In genomic region chr4:85120271-85120670, GRCm38 (mm10) we compare ENCODE assay signal across 35 mouse cellular contexts.
"Had no signal": no experiment of that assay in that cellular context is flagged by ENCODE, and none has a peak within 500 bp of the region (broad histone marks: within the 10 kb centered on the region; RNA-seq: fewer than 3 reads in every experiment).

No protein-coding gene starts in this region.

- H3K4me1 ChIP-seq: heart, embryonic 10.5 days; heart, embryonic 12.5 days; heart, embryonic 13.5 days; heart, embryonic 15.5 days; hindbrain, embryonic 10.5 days; hindbrain, embryonic 12.5 days; hindbrain, embryonic 15.5 days; intestine, embryonic 15.5 days; kidney, embryonic 15.5 days had no signal

- H3K9me3 ChIP-seq: heart, embryonic 10.5 days; heart, embryonic 12.5 days; heart, embryonic 13.5 days; heart, embryonic 15.5 days; hindbrain, embryonic 10.5 days; hindbrain, embryonic 12.5 days; hindbrain, embryonic 13.5 days; hindbrain, embryonic 15.5 days; intestine, embryonic 15.5 days; kidney, embryonic 15.5 days had no signal

- H3K27ac ChIP-seq: heart, adult 2 months; heart, embryonic 10.5 days; heart, embryonic 13.5 days; heart, embryonic 15.5 days; hindbrain, embryonic 10.5 days; hindbrain, embryonic 12.5 days; hindbrain, embryonic 13.5 days; hindbrain, embryonic 14.5 days; hindbrain, embryonic 15.5 days; hindbrain, postnatal 0 days; intestine, embryonic 15.5 days; kidney, embryonic 15.5 days; kidney, postnatal 0 days; layer of hippocampus, adult 2 months had no signal

- DNase-seq: heart, adult 2 months; heart, postnatal 10 days; heart, postnatal 14 days; heart, postnatal 36 days; heart, postnatal 4 days; kidney, adult 11 months; kidney, adult 18-20 months; kidney, adult 2 months; kidney, adult 8-10 months; kidney, adult 9 months; kidney, postnatal 10 days; kidney, postnatal 14 days; kidney, postnatal 25 days; kidney, postnatal 36 days; kidney, postnatal 4 days; layer of hippocampus, adult 9-11 months had no signal

- H3K9ac ChIP-seq: heart, embryonic 12.5 days; heart, embryonic 13.5 days; heart, embryonic 15.5 days; hindbrain, embryonic 12.5 days; hindbrain, embryonic 13.5 days; hindbrain, embryonic 14.5 days; hindbrain, embryonic 15.5 days; intestine, embryonic 15.5 days; kidney, embryonic 15.5 days had no signal

- ATAC-seq: hindbrain, embryonic 16.5 days; hindbrain, postnatal 0 days; inflammation-experienced regulatory T-cells, adult 6 months; intestine, embryonic 15.5 days; intestine, embryonic 16.5 days; intestine, postnatal 0 days had no signal

- H3K4me2 ChIP-seq: heart, embryonic 11.5 days; heart, embryonic 12.5 days; heart, embryonic 13.5 days; heart, embryonic 15.5 days; hindbrain, embryonic 12.5 days; hindbrain, embryonic 13.5 days; hindbrain, embryonic 14.5 days; hindbrain, embryonic 15.5 days; intestine, embryonic 15.5 days; kidney, embryonic 15.5 days had no signal

- H3K36me3 ChIP-seq: heart, embryonic 10.5 days; heart, embryonic 12.5 days; heart, embryonic 15.5 days; hindbrain, embryonic 10.5 days; hindbrain, embryonic 12.5 days; hindbrain, embryonic 13.5 days; hindbrain, embryonic 15.5 days; intestine, embryonic 15.5 days; kidney, embryonic 15.5 days had no signal

- H3K27me3 ChIP-seq: heart, embryonic 12.5 days; heart, embryonic 13.5 days; heart, embryonic 15.5 days; hindbrain, embryonic 12.5 days; hindbrain, embryonic 13.5 days; hindbrain, embryonic 15.5 days; intestine, embryonic 15.5 days; kidney, embryonic 15.5 days had no signal

- H3K4me3 ChIP-seq: heart, adult 2 months; heart, embryonic 10.5 days; heart, embryonic 12.5 days; heart, embryonic 13.5 days; heart, embryonic 15.5 days; hindbrain, embryonic 10.5 days; hindbrain, embryonic 12.5 days; hindbrain, embryonic 13.5 days; hindbrain, embryonic 15.5 days; intestine, embryonic 15.5 days; kidney, embryonic 15.5 days; layer of hippocampus, adult 2 months had no signal
